Mouse (Mus musculus) liver, postnatal 0 days (tissue): ENCODE data around the gene Nr4a1.

ENCODE experiments used
- CTCF ChIP-seq: sonication (generic); IDR thresholded peaks from 2 replicates; pipeline ENCODE4 v1.5.1; 2016; ENCODE audit warnings: antibody characterized with exemption, low read depth
- EP300 ChIP-seq: IDR thresholded peaks from 2 replicates; pipeline ENCODE4 v1.6.1; 2016; ENCODE audit warnings: antibody characterized with exemption, low read depth, mild to moderate bottlenecking

DNA sequence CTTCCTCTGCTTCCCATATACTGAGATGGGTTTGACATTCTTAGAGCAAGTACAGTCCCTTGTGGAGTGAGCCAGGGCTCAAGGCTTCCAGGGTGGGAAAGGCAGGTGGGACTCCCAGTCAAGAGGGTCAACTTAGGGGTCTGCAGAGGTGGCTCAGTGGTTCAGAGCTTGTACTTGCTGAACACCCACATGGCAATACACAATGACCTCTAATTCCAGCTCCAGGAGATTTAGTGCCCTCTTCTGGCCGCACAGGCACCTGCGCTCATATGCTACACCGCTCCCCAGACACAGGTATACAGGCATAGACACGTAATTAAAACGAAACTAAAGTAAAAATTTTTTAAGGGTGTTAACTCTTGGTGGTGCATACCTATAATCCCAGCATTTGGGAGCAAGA lies 69.4 kb downstream of the Nr4a1 start:
- 0 out of 2 replicates have a peak, but pooled peaks have one; percentile 11 for TF ChIP-seq CTCF
- no peak for TF ChIP-seq EP300
